ENCODE assay signal across 8 mouse cellular contexts in genomic region chr1:164681582-164681981, GRCm38 (mm10).
DNase-seq lines count a peak whose midpoint lies in the region; ATAC-seq and TF ChIP-seq lines count a peak whose summit lies in the region.

No protein-coding gene starts in this region.

- H3K4me3 ChIP-seq in gastrocnemius, adult 2 months: no peak overlapping the region
- H3K4me3 ChIP-seq in heart, postnatal 0 days (ENCODE audit: low read depth, low read length): no peak overlapping the region

- intact Hi-C loops in gastrocnemius, adult 2 months (cut with DNase I): loop anchor here (5.0 to 10.0 kb wide), 2 partner anchors 217 to 221 kb away; no protein-coding TSS in a partner anchor

- peak overlapping the region; percentile 35 for H3K27ac ChIP-seq in gastrocnemius, adult 2 months
- no peak overlapping the region for H3K27ac ChIP-seq in heart, postnatal 0 days (ENCODE audit: low read depth)

- TF ChIP-seq EP300 in heart, postnatal 0 days (IDR thresholded peaks at IDR 0.05; ENCODE audit: low read depth): no peak

- H3K4me2 ChIP-seq in heart, postnatal 0 days (ENCODE audit: low read depth, low read length): no peak overlapping the region

- TF ChIP-seq CTCF in gastrocnemius, adult 2 months (IDR thresholded peaks at IDR 0.05): no peak
- no peak for TF ChIP-seq CTCF in heart, postnatal 0 days (IDR thresholded peaks at IDR 0.05; ENCODE audit: low read depth)

- H3K4me1 ChIP-seq in heart, postnatal 0 days (ENCODE audit: control insufficient read depth, insufficient read depth): peaks cover 3% of the 10 kb centered on the region; the same call in 1 of the 2 replicates

- H3K36me3 ChIP-seq in heart, postnatal 0 days (replicated peaks; ENCODE audit: control insufficient read depth, insufficient read depth, low read length): no peaks in the 10 kb centered on the region

- H3K9me3 ChIP-seq in heart, postnatal 0 days (replicated peaks; ENCODE audit: control insufficient read depth, low read length): 0 out of 2 replicates have a peak, but pooled peaks cover 3% of the 10 kb centered on the region

- peak; percentile 36; the same call in 1 of the 2 replicates for ATAC-seq in heart, postnatal 0 days (ENCODE audit: insufficient read depth, low read depth)
- peak; percentile 46; the same call in 1 of the 2 replicates for ATAC-seq in megakaryocyte progenitor cell, adult 5-6 weeks (replicated peaks; ENCODE audit: poor library complexity)

- 32% methylated on average over 5 of the region's 5 CpGs for WGBS in heart, postnatal 0 days

- peak; percentile 42 for DNase-seq in gastrocnemius, adult 2 months
- no peak for DNase-seq in gastrocnemius, postnatal 10 days
- peak; percentile 19 to 43 for DNase-seq in right cerebral cortex, adult 2 months (ENCODE audit: low spot score in 2 of 2)
- DNase-seq in right cerebral cortex, postnatal 25 days: no peak
- peak; percentile 8 for DNase-seq in heart, postnatal 0 days (ENCODE audit: low spot score)
- no peak for DNase-seq in kidney, adult 11 months
- no peak for DNase-seq in ovary, adult 18-20 months (ENCODE audit: low spot score)

- no peaks in the 10 kb centered on the region for H3K27me3 ChIP-seq in heart, postnatal 0 days (ENCODE audit: control insufficient read depth, insufficient read depth, low read length)

- no peak overlapping the region for H3K9ac ChIP-seq in heart, postnatal 0 days (replicated peaks; ENCODE audit: low read depth, low read length)

Comparison
In these comparisons a context has a peak if more than half of its experiments do, and no peak if none do; other contexts are left out.
1. DNase-seq: peak in gastrocnemius, adult 2 months (single experiment), right cerebral cortex, adult 2 months (2 of 2) and heart, postnatal 0 days (single experiment); none in gastrocnemius, postnatal 10 days (single experiment), right cerebral cortex, postnatal 25 days (single experiment), kidney, adult 11 months (single experiment) and ovary, adult 18-20 months (single experiment).